Mouse (Mus musculus) testis, postnatal 14 days (tissue): ENCODE data around the gene Helz2.

Source experiments
- DNase-seq: peaks from one replicate; pipeline ENCODE4 v3.0.0; 2021; ENCODE audit warnings: low spot score

Gene Helz2

DNA sequence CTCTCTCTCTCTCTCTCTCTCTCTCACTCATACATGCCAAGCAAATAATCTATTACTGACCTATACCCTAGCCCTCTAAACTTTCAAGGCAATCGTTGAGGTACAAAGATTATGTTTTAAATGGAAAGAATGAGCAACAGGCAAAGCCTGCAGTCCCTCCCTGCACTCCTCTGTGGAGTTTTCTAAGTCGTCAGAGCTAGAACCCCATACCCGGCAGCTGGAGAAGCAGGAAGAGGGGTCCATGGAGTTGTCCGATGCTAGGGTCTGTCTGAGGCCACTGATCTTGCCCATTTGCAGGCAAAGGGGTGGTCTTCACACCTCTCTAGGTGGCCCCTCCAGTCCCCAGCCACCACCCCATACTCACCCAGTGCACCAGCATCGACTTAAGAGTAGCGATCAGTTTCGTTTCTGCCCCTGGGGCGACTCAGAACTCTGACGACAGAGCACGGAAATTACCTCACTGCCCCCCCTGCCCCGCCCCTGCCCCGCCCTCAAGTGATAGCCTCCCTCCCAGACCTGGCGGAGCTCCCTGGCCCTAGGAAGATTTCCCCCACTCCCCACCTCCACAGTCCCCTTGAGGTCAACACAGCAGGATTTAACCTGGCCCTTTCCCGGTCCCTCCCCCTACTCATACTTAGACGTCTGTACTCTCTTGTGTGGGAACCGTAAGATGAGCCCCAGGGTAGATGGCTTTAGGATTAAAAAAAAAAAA lies at the start of gene Helz2:
TSS of gene Helz2 (minus strand) at position 426 of the 712 bp plus-strand sequence.
- DNase-seq = no peak

DNA sequence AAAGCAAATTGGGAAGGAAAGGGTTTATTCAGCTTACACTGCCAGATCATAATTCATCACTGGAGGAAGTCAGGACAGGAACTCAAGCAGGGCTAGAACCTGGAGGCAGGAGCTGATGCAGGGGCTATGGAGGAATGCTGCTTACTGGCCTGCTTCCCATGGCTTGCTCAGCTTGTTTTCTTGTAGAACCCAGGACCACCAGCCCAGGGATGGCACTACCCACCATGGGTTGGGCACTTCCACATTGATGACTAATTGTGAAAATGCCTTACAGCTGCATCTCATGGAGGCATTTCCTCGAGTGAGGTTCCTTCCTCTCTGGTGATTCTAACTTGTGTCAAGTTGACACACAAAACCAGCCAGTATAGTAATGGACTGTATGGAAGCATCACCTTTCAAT lies 49.1 kb upstream of the Helz2 start:
- DNase-seq = no peak

DNA sequence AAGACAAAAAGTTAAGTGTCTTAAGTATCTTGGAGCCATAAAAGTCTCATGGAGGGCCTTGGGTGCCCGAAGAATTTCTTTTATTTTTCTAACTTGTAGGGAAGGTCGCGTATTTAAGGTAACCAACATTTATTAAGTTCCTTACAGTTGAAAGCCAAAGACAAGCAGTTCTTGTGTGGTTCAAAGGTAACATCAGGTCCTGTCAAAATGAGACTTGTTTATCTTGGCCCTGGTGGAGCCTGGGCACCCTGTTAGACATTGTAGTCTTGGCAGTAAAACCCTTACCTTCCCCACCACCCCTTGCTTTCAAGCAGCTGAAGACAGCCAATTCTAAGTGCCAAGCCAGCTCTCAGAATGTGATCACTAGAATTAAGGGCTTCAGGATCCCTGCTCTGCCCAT lies 46.9 kb upstream of the Helz2 start:
- DNase-seq = no peak

DNA sequence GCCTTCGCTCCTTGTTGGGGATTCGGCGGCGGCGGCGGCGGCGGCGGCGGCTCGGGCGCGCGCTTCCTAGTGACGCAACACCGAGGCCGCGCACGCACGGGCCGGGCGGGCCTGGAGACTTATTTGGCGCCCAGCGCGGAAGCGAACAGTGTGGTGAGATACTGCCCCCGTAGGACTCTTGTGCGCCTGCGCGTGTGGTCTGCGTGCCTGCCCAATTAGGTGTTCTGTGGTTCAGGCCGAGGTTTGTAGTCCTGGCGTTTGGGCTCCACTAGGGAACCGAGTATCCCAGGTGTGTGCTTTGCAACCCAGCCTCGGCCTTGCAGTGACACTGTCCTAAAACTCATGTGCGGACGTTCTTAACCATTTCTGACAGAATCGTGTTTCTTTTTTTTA lies 46.1 kb upstream of the Helz2 start, which contains the start of gene Gmeb2:
TSS of gene Gmeb2 (minus strand) at position 78 of the 393 bp plus-strand sequence.
- peak; percentile 96 for DNase-seq

DNA sequence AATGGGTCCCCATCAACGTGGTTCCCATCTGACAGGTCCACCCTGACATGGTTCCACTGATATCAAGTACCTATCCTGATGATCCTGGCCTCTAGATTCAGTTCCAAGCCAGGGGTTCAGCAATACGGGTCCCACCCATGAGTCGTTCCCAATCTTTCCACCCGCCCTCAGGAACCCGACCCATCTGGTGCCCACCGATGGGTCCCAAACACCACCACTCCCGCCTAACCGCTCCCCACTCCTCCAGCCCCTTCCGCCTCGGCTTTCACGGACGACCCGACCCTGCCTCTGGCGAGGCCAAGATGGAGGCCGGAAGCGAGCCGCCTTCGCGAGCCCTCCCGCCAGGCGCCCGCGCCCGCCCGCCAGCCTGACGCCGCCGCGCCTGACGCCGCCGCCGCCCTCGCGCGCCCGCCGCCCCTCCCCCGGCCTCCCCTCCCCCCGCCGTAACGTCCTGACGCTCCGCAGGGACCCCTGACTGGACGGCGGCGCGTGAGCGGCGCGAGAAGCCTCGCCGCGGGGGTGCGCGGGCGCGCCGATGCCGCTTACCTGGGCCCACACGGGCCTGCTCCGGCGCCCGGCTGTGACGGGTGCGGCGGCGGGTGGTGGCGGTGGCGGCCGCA lies 45.6 kb upstream of the Helz2 start:
- DNase-seq = peak; percentile 87

DNA sequence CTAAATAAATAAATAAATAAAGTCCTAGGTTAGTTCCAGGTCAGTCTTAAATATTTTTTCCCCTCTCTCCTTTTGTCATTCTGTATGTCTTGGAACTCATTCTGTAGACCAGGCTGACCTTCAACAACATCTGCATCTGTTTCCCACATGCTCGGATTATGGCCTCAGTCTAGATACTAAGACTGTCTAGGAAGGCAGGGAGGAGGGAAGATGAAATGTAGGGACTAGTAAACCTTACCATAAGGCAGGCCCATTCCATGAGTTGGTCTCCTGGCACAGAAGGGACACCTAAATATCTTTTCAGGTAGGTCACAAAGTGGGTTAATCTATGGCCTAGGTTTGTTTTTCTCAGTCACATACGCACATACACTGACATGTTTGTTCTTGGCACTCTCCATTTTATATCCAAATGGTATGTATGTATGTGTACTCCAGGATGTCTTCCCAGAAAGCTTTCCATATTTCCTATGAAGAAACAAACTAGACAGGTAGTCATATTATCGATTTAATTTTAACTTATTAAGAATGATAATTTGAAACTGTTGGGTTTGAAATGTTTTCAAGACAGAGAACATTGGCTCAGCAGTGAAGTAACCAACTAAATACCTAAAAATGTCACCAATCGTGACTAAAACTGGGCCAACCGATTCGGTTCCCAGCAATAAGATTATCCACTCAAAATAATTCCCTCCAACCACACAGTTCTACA lies 45.0 kb upstream of the Helz2 start:
- DNase-seq = no peak

DNA sequence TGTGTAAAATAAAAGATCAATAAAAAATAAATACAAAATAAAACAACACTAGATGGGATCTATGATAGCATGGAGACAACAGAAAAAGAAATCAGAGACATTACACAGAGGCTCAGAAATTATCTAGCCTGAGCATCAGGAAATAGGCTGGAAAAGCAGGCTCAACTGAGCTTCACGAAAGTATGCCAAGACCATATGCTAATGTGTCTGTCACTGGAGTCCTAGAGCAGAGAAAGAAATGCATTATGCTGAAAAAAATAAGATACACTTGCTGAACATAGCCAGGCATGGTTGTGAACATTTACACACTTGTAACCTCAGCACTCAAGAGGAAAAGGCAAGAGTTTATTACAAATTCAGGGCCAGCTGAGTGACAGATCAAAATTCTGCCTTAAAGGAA lies 38.1 kb upstream of the Helz2 start:
- no peak for DNase-seq

DNA sequence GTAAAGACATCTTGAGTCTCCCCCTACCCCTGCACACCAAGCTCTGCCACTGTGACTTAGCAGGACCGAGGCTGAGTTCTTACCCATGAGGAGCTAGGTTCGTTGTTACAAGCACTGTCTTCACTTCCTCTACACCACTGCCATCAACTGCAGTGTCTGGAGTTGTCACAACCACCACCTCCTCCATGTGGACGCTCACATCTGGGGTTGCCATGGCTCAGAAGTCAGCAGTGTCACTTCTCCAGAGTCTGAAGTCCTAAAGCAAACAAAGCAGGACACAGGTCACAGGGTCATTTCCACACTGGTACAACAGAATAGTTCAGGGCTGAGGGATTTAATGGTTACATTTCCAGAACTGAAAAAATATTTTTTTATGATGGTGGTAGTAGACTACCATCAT lies 36.0 kb upstream of the Helz2 start:
- DNase-seq = no peak

DNA sequence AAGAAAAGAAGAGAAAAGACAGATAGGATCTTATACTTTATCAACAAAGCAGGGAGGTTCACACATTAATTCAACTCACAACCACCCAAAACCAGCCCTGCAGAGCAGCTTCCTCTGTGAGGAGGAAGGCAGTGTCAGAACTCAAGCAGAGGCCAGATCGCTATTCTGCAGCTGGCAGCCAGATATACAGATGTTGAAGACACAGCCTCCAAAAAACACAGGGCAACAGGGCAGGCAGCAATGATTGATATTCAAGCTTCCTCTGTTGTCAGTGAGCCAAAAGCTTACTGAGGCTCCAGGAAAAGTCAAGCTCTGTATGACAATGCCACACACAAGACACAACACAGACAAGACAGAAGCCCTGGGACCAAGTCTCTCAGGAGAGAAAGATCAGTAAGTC lies 34.9 kb upstream of the Helz2 start:
- no peak for DNase-seq

DNA sequence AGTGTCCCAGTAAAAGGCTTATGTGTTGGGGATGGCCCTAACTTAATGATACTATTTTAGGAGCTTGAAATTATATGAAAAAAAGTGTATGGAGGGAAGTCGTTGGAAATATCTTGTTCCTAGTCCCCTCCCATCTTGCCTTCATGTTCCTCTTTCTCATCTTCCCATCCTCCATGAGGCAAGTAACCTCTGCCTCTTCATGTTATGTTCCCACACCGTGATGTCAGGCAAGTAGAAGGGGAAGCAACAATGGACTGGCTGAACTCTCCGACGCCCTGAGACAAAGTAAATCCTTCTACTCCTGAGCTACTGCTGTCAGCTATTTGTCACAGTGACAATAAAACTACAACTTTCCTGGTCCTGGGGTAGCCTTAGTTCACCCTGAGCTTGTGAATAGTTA lies 32.8 kb upstream of the Helz2 start:
- no peak for DNase-seq

DNA sequence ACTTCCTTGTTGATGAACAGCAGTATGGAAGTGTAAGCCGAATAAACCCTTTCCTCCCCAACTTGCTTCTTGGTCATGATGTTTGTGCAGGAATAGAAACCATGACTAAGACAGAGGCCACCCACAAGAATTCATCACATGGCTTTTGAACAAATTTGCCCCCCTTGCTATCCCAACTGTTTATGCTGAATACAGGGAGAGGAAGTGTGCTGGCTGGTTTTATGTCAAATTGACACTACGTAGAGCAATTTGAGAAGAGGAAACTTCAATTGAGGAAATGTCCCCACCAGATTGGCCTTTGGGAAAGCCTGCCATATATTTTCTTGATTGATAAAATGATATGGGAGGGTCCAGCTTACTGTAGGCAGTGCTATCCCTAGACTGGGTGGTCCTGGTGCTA lies 32.0 kb upstream of the Helz2 start:
- DNase-seq = no peak

DNA sequence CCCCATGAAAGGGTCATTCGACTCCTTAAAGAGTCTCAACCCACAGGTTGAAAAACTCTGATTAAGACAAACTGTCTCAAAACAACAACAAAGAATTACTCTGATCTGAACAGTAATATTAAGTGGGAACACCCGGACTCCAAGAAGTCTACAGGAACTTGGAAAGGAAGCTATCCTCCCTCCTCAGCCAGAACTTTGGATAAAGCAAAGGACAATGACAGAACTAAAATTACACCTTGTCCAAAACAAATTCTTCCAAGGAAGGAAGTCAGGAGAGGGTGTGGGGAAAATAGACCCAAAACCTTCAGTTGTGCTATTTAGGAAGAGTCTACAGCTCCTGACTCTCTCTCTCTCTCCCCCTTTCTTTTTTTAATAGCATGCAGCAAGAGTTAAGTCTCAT lies 30.3 kb upstream of the Helz2 start:
- no peak for DNase-seq

DNA sequence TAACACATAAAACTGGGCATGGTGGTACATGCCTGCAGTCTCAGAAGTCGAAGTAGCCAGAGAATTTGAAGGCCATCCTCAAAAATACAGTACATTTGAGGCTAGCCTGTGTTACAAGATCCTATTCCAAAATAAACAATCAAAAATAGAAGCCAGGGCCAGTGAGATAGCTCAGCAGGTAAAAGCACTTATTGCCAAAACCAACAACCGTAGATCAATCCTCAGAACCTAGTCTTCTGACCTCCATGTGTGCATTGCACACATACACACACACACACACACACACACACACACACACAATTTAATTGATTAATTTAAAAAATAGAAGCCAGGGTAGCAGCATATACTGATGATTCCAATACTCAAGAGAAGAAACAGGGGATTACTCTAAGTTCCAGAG lies 25.0 kb upstream of the Helz2 start:
- DNase-seq = no peak

DNA sequence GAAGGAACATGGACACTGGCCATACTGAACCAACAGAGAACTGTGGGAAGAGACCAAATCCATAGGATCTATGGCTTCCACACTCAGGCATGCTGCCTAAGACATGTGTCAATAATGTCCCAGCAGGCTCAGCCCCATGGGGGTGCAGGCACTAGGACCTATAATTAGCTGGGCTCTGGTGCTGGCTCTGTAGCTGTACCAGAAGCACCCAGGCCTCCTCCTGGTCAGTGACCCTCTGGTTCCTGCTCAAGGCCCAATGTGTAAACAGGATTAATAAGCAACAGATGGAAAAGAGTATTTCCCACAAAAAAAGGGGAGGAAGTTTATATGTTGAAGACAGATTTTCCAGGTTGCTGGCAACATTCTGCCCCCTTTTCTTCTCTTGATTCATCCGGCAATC lies 11.4 kb upstream of the Helz2 start:
- DNase-seq = no peak

DNA sequence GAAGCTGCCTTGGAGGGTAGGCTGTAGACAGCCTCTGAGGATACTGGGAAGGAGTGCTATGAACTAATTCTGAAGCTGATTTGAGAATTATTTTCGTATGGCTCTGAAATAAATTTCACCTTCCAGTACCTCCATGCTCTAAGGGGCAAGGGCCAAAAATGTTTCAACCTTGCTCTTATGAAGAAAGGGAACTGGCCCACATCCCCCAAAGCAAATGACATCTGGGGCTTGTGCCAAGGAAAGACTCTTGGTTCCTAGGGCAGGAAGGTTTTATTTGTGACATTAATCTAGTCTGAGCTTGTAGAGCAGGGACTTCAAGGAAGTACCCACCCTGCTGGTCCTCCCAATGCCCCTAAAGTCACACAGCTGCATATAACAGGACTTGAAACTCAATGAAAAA lies 10.0 kb upstream of the Helz2 start:
- DNase-seq = no peak

DNA sequence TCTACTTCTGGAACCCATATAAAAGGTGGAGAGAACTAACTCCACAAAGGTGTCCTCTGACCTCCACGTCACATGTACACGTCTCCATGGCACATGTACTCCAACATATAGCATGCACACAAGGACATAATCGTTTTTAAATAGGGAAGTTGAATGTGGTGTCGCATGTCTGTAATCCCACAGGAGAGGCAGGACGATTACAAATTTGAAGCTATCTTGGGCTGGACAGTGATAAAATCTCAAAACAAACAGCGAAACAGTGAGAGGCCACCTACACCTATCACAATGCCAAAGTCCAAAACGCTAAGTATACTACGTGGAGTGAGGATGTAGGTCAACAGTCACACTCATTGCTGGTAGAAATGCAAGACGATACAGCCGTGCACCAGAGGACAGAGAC lies 7.4 kb upstream of the Helz2 start:
- no peak for DNase-seq

DNA sequence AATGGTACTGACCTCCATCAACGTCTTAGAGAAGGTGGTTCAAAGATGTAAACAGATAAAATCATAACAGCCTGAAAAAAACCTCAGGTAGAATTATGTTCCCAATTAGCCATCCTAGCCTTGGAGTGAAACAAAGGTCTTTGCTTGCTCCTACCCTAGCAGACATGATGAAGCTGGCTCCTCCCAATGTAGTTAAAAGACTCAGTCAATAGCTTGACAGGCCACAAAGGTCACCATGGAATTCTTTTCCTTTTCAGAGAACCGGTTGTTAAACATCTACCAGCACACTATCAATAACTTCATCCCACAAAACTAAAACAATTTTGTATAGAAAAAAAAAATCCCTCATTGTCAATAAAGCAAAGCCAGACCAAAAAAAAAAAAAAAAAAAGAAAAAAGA lies 3.2 kb upstream of the Helz2 start:
- no peak for DNase-seq

DNA sequence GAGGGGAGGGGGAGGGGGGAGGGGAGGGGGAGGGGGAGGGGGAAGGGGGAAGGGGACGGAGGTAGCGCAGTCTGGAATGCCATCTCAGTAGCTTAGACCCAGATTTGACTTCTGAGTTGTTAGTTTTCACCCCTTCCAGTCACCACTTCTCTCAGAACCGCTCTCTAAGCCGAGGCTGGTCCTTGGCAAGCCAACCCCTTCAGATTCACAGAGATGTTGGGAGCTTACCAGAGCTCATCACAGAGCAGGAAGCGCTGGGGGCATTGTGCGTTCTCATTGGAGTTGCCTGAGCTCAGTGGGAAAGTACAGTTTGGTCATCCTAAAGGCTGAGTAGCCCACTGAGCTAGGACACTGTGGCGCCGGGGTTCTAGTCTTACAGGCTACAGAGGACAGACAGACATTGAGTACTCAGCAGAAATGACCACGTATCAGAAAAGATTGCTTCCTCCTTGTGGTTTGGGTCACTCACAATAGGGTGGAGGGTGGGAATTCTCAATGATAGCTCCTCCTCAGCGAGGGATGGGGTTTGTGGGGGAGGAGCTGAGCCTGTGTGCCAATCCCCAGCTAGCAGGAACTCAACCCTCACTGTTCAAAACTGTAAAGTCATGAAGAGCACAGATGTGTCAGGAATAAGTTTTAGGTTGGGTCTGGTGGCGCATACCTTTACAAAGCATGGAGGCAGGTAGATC lies 2.0 kb upstream of the Helz2 start:
- no peak for DNase-seq

DNA sequence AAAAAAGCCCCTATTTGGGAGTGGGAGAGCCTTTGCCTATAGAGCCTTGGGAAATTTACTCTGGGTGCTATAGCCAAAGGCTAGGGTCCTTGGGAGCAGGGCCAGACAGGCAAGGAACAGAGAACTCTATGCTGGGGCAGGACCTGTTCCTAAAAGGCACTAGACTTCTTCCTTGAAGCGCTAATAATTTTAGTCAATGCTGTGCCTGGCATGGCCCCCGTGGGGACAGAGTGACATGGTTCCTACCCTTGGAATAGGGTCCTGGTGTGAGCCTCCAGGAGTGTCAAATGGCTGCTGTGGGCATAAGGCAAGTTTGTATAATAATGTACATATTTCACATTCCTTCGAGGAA lies 463 bp upstream of the Helz2 start:
- DNase-seq = no peak

DNA sequence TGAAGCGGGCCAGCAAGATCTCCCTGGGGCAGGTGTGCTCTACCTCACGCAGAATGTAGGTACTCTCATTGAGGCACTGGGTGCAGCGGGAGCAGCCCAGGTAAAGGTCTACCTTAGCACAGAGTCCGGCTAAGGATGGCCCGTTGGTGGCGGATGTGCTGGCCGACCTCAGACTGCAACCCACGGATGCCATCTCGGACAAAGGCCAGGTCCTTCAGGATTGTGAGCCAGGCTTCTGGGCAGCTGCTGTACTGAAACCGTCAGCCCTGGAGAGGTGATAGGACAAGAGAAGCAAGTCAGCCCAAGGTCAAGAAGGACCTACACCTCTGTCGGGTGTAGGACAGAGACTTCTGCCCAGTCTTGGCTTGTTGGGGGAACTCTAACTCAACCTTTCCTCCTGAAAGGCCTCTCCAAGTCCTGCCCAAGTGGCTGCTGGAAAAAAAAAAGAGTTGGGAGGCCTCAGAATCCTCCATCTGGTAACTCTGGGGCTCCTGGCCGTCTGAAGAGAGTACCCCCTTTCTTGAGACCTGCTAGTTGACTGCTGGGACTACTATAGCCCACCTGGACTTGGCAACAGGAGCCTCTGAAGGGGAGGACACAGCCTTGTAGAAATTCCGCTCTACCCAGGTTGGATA lies 904 bp downstream of the Helz2 start:
- no peak for DNase-seq

DNA sequence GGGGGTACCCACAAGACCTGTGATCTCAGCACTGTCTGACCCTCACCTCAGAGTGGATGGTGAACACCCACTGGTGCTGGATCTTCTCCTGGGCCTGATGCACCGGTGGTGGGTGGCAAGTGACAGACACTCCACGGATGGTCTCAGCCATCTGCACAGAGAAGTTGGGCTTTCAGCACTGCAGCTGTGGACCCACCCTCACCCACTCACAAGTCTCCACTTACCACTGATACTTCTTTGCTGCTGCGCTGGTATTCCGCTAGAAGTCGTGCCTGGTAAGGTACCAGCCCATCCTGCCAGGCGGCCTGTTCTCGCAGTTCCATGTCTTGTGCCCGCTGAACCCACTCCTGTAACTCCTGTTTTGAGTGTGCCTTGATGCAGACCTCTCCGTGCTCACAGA lies 2.6 kb downstream of the Helz2 start:
- no peak for DNase-seq

DNA sequence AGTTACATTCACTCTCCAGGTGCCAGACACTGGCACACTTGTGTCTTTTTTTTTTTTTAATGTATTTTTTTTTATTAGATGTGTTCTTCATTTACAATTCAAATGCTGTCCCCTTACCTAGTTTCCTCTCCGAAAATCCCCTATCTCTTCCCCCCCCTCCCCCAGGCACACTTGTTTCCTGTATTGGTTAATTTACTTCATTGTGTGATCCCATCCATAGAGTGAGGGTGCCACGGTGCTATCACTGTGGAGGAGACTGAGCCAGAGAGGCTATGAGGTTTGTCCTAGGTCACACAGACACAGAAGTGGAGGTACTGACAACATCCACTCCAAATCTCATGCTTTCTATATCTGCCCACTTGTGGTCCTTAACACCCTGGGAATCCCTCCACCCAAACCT lies 3.0 kb downstream of the Helz2 start:
- DNase-seq = no peak
